Mouse (Mus musculus) MN1 (cell line): Measurements from ENCODE around the gene Nop58.
A peak's percentile ranks its signal among the peaks of the same experiment; 100 is the strongest.
"Not testable (repeated sequence)": the region's sequence is repeated elsewhere in the genome, so short reads cannot be mapped to it uniquely, and the experiment has no call there.

Source experiments
- DNase-seq: peaks from one replicate; pipeline ENCODE4 v3.0.0-alpha.2; 2016; ENCODE audit warnings: low spot score

The Nop58 gene

DNA sequence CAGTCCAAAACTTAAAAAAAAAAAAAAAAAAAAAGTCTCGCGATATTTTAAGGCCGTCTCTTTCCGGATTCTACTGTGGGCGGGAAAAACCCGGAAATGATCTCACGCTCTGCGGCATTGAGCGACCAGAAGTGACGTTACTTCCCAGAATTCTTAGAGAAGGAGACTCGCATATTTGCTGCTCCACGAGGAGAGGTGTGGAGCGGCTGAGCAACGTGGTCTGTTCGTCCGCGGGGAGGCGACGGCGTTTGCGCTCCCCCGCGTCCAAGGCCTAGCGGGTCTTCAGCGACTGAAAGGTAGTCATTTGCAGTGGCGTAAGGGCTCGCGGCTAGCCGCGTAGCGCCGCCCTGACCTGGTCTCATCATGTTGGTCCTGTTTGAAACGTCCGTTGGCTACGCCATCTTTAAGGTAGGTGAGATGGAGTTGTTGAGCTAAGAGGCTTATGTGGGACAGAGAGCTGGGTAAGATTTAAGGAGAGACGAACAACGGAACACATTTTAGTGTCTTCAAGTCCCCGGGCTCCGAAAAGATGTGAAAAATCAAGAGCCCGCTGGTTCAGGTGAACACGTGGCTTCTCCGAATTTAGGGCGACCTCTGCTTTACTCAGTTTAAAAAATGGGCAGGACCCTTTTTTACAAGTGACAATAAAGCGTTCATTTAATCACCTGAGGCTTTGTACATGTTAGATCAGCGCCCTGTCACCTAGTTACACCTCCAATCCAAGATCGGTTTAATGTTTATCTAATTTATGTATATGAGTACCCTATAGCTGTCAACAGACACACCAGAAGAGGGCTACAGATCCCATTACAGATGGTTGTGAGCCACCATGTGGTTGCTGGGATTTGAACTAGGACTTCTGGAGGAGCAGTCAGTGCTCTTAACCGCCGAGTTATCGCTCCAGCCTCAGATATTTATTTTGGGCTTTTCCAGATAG, at the start of gene Nop58:
Nop58 (plus strand) TSS at position 153 of the 937 bp plus-strand sequence.
- DNase-seq: peak; percentile 96

DNA sequence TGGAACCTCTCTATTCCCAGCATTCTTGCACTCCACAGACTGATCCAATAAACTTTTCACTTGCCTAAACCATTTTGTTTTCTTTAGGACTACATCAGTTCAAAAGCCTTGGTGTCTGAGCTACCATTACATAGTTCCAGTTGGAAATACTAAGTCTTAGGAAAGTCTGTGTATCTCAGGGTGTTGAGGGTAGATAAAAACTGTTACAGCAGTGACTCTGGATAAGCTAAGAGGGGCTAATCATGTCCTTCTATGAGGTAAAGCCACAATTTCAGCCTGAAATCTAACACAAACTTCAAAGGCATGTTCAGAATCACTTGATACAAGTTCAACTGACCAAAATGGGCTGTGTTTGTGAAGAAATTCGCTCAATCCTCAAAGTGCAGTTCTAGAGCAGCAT, 48.4 kb upstream of the Nop58 start:
- no peak for DNase-seq

DNA sequence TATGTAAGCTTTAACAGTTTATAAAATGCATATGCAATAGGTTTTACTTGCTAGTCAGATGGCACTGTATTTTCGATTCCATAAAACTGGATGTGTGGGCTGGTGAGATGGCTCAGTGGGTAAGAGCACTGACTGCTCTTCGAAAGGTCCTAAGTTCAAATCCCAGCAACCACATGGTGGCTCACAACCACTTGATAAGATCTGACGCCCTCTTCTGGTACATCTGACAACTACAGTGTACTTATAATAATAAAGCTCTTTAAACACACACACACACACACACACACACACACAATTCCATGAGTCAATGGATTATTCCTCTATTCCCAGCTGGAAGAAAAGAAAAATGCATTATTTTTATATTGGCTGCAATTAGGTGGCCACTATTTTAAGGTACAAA, 46.4 kb upstream of the Nop58 start:
- DNase-seq: no peak

DNA sequence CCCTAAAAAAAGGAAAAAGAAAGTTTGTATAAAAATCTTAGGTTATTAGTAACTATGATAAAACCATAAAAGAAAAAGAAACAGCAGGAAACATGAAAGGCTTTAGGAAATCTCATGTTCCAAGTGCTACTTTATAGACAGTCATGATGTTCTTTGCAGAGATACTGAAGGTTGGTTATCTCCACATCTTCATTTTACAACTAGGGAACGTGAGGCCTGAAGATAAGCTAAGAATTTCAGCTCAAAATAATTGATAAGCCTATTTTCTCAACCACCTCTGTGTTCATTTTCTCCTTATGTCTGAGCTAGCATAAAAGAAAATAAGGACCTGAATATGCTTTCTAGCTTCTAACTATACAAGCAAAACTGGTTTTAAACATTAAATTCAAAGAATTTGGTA, 42.3 kb upstream of the Nop58 start:
- DNase-seq: no peak

DNA sequence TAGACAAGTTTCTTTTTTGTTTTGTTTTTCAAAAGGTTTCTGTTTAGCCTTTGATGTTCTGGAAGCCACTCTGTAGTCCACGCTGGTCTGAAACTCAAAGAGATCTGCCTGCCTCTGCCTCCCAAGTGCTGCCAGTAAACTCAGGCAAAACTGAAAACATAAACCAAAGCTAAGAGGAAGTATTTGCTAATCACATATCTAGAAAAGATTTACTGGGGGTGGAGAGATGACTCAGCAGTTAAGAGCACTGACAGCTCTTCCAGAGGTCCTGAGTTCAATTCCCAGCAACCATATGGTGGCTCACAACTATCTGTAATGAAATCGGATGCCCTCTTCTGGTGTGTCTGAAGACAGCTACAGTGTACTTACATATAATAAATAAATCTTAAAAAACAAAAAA, 38.3 kb upstream of the Nop58 start:
- not testable (repeated sequence) for DNase-seq

DNA sequence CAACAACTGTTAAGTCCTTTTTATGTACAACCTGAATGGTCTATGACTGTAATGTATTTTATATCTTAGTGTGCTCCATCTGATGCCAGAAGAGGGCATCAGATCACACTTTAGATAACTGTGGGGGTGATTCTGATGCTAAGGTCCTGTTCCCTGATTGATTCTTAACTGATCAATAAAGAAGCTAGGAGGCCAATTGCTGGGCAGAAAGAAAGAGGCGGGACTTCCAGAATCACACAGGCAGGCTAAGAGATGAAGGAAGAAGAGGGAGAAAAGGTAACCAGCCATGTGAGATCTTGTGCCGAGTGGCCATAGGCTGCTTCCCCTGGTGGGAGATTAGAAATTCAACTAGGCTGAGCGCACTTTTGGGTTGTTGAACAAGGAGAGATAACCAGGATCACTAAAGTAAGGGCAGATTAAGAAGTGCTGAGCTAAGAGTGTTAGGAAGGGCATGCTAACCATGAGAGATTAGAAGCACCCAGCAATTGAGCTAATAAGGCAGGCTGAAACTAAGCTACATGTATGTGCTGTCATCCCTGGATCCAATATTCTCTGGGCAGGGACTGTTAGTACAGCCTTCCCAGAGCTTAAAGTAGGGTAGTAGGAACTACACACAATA, 33.5 kb upstream of the Nop58 start:
- DNase-seq: no peak

DNA sequence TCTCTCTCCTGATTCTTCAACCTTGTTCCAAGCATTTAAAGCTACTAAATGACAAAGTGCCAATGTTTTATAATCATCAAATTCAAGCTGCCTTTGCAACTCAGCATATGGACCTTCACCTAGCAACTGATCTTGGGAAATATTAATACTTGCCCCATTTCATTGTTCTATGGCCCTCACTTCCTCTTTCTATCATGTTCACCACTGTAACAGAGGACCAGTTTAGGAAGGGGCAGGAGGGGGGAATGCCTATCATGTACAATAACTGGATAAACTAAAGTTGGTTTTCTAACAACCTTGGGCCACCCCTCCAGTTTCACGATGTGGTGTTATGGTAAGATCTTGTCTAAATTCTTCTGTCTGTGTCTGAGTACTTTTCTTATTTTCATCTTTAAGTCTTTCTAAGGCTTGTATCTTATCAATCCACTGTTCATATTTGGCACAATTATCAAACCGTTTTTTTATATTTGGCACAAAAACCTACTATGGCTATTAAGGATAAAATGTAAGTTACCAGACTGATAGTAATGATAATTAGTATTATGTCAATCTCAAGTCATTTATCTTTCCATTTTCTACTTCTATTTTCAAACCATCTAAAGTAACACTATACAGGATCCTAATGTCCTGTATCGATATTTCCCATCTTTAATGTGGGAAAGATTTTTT, 31.4 kb upstream of the Nop58 start:
- no peak for DNase-seq

DNA sequence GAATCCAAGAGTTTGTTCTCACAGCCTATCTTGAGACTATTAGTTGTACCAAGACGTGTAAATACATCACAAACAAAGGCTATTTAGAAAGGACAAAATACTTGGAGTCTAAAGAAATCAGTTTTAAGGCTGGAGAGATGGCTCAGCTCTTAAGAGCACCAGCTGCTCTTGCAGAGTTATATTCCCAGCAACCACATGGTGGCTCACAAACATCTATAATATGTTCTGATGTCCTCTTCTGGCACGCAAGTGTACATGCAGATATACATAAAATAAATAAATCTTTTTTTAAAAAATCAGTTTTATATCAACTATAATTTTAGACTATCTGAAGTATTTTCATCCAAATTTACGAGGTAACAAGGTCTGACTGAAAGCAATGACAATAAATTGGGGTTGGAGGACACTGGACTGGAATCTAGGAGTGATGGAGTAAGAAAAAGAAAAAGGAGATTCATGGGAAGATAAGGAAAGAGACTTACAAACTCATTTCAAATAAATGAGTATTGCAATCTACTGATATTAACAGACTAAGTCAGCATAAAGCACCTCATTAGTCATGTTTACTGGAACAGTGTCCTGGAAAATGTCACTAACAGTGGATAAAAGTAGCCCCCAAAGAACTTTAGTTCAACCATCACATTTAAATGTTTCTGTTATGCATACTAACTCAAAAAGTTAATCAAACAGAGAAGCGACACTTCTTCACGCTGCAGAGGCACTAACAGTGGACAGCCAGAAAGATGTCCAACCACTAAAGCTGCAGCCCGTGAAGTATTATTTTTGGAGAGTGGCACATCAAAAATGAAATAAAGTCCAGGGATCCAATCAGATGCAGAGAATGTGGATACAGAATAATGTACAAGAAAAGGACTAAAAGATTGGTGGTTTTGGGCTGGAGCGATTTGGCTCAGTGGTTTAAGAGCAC, 28.3 kb upstream of the Nop58 start:
- DNase-seq: no peak

DNA sequence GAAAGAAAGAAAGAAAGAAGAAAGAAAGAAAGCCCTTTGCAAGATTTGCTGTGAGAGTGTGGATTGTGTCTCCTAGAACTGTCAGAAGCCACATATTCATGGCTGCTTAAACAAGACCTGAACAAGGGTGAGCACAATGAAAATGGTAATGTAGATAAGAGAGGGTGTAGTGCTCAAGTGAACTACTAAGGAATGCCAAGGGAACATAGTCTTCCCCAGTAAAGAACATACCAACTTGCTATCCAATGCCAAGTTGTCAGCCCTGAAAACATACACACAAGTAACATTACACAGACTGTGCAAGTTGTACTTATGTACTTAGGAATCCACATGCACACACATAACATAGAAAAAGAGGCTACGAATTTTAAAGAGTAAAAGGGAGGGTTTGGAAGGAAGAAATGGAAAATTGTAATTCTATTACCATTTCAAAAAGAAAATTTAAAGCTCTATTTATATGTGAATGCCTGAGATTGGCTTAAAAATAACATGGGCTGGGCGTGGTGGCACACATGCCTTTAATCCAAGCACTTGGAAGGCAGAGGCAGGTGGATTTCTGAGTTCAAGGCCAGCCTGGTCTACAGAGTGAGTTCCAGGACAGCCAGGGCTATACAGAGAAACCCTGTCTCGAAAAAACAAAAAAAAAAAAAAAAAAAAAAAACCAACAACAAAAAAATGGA, 21.2 kb upstream of the Nop58 start:
- DNase-seq: no peak

DNA sequence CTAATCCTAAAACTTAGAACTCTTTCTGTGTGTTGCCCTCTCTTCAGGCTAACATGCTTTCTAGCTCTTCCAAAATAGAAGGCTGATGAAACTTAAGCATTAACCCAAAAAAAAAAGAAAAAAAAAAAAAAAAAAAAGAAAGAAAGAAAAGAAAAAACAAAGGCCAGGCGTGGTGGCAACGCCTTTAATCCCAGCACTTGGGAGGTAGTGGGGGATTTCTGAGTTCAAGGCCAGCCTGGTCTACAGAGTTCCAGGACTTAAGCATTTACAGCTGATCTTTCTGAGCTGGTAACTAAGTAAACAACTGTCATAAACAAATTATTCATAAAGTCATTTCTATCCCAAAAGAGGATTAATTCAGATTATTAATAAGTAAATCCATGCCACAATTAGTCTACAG, 15.9 kb upstream of the Nop58 start:
- DNase-seq: no peak

DNA sequence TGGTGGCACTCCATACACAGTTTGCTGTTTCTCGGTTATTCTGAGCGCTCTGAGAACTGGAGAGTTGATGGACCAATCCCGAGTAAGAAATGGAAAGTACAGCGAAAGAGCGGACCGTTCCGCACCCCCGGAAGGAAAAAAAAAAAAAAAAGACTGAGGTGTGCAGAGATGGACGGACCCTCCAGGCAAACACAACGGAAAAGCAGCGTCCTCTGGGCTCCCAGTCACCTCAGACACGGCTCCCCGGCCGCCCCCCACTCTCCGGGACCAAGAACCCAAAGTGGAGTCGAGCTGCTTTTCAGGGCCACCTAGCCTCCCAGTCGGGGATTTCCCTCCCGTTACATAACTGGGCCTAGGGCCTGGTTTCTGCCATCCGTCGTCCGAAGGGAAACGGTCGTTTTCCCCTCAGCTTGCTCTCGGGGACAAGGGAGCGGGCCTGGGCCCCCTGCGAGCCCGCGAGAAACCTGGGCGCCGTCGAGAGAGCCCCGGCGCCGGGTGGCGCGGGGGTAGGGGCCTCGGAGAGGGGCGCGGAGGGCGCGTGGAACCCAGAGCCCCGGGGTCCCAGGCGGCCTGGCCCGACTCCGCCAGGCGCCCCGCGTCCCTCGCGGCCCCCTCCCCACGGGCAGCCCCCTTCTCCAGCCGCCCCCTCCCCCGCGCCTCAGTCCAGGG, 14.7 kb upstream of the Nop58 start:
- DNase-seq: peak; percentile 52

DNA sequence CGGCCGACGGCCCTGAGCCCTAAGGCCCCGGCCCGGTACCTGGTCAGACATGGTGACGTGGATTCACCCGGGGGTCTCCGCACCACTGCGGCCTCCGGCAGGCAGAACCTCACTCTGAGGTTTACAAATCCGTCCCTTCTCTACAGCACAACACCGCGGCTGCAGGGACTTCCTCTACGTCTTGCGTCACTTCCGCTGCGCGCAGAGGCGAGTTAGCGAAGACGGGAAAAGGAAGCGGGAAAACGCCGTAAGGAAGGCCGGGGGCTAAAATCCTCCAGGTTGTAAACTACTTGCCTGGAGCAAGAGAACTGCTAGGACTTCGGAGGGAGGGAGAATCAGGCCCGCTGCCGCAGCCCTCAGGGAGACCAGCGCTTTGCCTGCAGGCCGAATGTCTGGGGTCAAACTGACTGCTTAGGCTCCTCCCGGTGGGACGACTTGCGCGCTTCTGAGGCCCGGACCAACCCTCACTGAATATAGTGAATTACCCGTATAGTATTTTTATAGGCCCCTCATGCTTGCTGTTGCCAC, 14.1 kb upstream of the Nop58 start, which contains the start of gene Sumo1:
Sumo1 (minus strand) TSS at position 194 of the 528 bp plus-strand sequence.
- peak; percentile 87 for DNase-seq

DNA sequence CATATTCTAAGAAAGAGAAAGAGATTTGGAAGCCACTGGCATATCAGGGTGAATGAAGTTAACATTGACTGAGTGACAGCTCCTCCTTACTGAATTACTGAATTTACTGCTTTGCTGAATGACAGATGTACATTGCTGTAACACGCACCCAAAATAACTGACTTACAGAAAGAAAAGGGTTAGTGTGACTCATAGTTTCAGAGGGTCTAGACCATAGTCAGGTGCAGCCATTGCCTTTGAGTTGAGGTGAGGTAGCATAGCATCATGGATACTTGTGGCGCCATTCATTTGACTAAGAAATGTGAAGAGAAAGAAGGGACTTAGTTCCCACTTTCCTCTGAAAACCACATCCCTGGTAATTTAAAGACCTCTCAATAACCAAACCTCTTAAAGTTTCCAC, 11.1 kb upstream of the Nop58 start:
- no peak for DNase-seq

DNA sequence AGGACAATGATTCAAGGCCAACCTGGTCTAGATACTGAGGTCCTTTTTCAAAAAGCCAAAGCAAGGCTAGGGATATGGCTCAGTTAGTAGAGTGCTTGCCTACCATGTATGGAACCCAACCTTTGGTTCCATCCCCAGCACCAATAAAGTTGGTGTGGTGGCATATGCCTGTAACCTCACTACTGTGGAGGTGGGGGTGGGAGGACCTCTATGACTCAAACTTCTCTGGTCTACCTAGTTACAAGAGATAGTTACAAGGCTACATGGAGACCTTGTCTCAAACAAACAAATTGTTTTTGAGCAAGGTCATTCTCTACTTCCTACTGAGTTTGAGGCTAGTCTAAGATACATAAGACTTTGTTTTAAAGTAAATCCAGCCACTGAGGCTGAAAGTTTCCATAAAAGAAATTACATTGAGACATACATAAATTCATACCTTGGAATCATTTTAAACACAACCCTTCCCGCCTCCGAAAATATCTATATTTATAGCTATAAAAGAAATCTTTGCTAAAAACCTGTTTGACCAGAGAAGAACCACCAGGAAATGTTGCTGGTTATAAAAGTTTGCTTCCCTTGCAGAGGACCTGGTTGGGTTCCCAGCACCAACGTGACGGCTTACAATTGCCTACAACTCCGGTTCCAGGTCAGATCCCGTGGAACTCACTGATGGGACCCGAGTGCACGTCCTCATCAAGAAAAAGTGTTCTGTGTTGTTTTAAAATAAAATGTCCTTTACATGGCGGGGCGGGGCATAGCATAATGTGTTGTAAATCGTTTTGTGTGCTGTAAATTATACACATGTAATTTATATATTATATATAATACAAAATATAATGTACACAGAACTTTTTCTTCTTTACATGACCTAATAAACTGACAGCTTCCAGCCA, 599 bp upstream of the Nop58 start:
- DNase-seq: no peak

DNA sequence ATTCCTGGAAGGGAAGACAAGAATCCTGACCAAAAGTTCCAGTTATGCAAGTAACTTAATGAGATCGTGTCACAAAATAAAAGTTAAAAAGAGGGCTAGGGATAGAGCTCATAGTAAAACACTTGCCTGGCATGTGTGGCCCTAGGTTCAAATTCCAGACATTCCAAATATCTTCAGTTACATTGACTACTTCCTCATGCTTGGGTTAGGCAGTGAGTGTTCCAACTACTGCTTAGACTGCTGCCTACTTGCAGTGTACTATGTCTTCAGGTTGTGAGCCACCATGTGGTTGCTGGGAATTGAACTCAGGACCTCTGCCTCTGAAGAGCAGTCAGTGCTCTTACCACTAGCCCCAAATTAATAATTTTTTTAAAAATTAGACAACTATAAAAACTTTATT, 2.7 kb downstream of the Nop58 start:
- no peak for DNase-seq

DNA sequence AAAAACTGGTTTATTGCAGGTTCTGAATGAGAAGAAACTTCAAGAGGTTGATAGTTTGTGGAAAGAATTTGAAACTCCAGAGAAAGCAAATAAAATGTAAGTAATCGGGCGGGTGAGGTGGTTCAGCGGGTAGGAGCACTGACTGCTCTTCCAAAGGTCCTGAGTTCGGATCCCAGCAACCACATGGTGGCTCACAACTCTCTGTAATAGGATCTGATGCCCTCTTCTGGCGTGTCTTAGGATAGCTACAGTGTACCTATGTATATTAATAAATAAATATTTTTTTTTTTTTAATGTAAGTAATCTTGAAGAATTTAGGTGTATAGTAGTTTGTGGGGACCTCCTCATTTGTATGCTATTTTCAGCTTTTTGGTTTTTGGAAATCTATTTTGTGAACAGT, 5.7 kb downstream of the Nop58 start:
- DNase-seq: no peak

DNA sequence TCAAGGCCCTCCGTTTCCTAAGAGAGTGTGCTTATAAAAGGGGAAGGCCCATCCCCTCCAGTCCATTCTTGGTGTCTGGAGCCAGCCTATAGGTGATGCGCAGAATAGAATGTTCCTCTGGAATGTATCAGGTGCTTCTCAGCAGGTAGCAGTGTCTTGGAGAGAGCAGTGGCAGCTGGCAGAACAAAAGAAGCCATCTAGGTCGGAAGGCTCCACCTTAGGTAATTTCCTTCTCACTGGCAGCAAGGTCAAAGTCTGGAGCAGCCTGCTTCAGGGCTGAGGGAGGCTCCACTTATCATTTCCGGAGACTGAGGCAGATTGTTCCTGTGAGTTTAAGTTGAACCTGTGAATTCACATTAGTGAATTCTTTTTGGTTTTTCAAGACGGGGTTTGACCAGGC, 13.0 kb downstream of the Nop58 start:
- DNase-seq: no peak

DNA sequence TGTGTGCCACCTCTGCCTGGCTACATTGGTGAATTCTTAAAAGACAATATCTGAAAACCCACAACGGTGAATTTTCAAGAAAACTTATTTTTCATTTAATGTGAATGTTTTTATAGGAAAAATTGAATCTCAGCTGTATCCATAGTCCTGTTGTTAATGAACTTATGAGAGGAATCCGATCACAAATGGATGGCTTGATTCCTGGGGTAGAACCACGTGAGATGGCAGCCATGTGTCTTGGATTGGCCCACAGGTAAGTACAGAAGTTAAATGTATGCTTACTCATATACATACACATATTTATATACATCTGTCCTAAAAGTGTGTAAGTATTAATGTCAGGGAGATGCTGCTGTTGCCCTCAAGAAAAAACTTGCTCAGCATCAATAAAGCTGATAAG, 13.4 kb downstream of the Nop58 start:
- DNase-seq: no peak

DNA sequence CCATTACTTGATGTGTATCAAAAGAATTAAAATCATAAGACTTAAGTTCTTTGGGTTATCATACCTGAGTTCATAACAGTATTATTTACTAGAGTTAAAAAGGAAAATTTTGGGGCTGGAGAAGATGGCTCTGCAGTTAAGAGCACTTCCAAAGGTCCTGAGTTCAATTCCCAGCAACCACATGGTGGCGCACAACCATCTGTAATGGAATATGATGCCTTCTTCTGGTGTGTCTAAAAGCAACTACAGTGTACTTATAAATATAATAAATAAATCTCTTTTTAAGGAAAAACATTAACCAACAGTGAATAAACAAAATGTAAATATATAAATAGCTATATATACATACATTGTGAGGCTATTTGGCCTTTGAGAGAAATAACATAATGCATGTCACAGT, 17.0 kb downstream of the Nop58 start:
- DNase-seq: no peak
